Mouse (Mus musculus) forebrain, embryonic 12.5 days (tissue): ENCODE measurements around the gene Homer2. TPM values are rescaled to one million over a fixed set of nuclear protein-coding genes. Genes with fewer than 3 reads are reported as not detected.

Source experiments
- ATAC-seq: fragments of 200-750 bp; cut with Nextera tagmentation; 2 replicates; pipeline ENCODE4 v1.8.0; 2017; ENCODE audit warnings: moderate TSS enrichment; ENCODE audit not compliant: low FRiP score
- H3K27ac ChIP-seq: fragments of 300-500 bp; sonication (generic); 2 replicates; pipeline ENCODE4 v1.5.1; 2016; ENCODE audit warnings: mild to moderate bottlenecking
- H3K27me3 ChIP-seq: fragments of 300-500 bp; sonication (generic); 2 replicates; pipeline ENCODE4 v1.6.1; 2016; ENCODE audit warnings: mild to moderate bottlenecking
- H3K36me3 ChIP-seq: fragments of 300-500 bp; sonication (generic); replicated peaks from 2 replicates; pipeline ENCODE4 v1.6.1; 2016; ENCODE audit warnings: mild to moderate bottlenecking
- H3K4me1 ChIP-seq: fragments of 300-500 bp; sonication (generic); 2 replicates; pipeline ENCODE4 v1.6.1; 2016
- H3K4me2 ChIP-seq: fragments of 300-500 bp; sonication (generic); 2 replicates; pipeline ENCODE4 v1.6.1; 2016; ENCODE audit warnings: mild to moderate bottlenecking, moderate library complexity
- H3K4me3 ChIP-seq: fragments of 300-500 bp; sonication (generic); replicated peaks from 2 replicates; pipeline ENCODE4 v1.5.1; 2016; ENCODE audit warnings: mild to moderate bottlenecking
- H3K9ac ChIP-seq: fragments of 300-500 bp; sonication (generic); 2 replicates; pipeline ENCODE4 v1.6.1; 2016; ENCODE audit warnings: mild to moderate bottlenecking
- H3K9me3 ChIP-seq: fragments of 300-500 bp; sonication (generic); 2 replicates; pipeline ENCODE4 v1.6.1; 2016
- WGBS: fragments of 180-500 bp; shearing (Covaris S2); methylation state at CpG from one replicate; pipeline ENCODE4 v1.1.7; 2016; 5-methylcytosine and 5-hydroxymethylcytosine counted together
- polyA plus RNA-seq: library from polyadenylated mRNA; unstranded; fragments of >200 nt; fragmentation: Nextera tagmentation; extraction: Ambion mirVana; gene quantifications from 2 replicates; pipeline ENCODE4 v1.2.1, GENCODE M21; 2016

Gene Homer2
- polyA plus RNA-seq, 1 experiment from 2014 or later: 33.3 TPM

GRCm38 (mm10) chr7:81632586-81632985 is 74.7 kb downstream of the Homer2 start:
- H3K4me2 ChIP-seq: no peak overlapping the region
- no peak for ATAC-seq
- H3K4me3 ChIP-seq: no peak overlapping the region
- H3K9me3 ChIP-seq: no peaks in the 10 kb centered on the region
- no peak overlapping the region for H3K9ac ChIP-seq
- no peak overlapping the region for H3K27ac ChIP-seq
- no peaks in the 10 kb centered on the region for H3K4me1 ChIP-seq
- no peaks in the 10 kb centered on the region for H3K27me3 ChIP-seq
- no peaks in the 10 kb centered on the region for H3K36me3 ChIP-seq
- WGBS: 78% methylated on average over 6 of the region's 6 CpGs

- Histone ChIP-seq H3K9me3 (0 out of 2 replicates have a peak, but pooled peaks cover 4% of the 10 kb centered on the region), H3K27ac (no peak overlapping the region), H3K4me1 (no peaks in the 10 kb centered on the region), H3K36me3 (no peaks in the 10 kb centered on the region), H3K27me3 (no peaks in the 10 kb centered on the region), H3K9ac (no peak overlapping the region), H3K4me2 (no peak overlapping the region), H3K4me3 (no peak overlapping the region)
- 86% methylated on average over 8 of the region's 8 CpGs for WGBS
- no peak for ATAC-seq
Observed at GRCm38 (mm10) chr7:81631261-81631660, 76.1 kb downstream of the Homer2 start.

- no peaks in the 10 kb centered on the region for H3K4me1 ChIP-seq
- H3K4me3 ChIP-seq: no peak overlapping the region
- WGBS: 88% methylated on average over 2 of the region's 2 CpGs
- H3K4me2 ChIP-seq: no peak overlapping the region
- H3K27me3 ChIP-seq: no peaks in the 10 kb centered on the region
- H3K27ac ChIP-seq: no peak overlapping the region
- ATAC-seq: no peak
- no peaks in the 10 kb centered on the region for H3K36me3 ChIP-seq
- no peak overlapping the region for H3K9ac ChIP-seq
- H3K9me3 ChIP-seq: 0 out of 2 replicates have a peak, but pooled peaks cover 5% of the 10 kb centered on the region
Observed at GRCm38 (mm10) chr7:81626460-81626859, 80.9 kb downstream of the Homer2 start.

GRCm38 (mm10) chr7:81623767-81624166 is 83.6 kb downstream of the Homer2 start:
- Histone ChIP-seq H3K36me3 (no peaks in the 10 kb centered on the region), H3K27me3 (no peaks in the 10 kb centered on the region), H3K4me3 (no peak overlapping the region), H3K4me1 (no peaks in the 10 kb centered on the region), H3K9me3 (0 out of 2 replicates have a peak, but pooled peaks cover 5% of the 10 kb centered on the region), H3K27ac (no peak overlapping the region), H3K4me2 (no peak overlapping the region), H3K9ac (no peak overlapping the region)
- ATAC-seq: no peak
- 90% methylated on average over 6 of the region's 6 CpGs for WGBS

- no peak overlapping the region for H3K9ac ChIP-seq
- H3K27ac ChIP-seq: no peak overlapping the region
- 82% methylated on average over 4 of the region's 4 CpGs for WGBS
- H3K27me3 ChIP-seq: no peaks in the 10 kb centered on the region
- no peaks in the 10 kb centered on the region for H3K36me3 ChIP-seq
- H3K9me3 ChIP-seq: 0 out of 2 replicates have a peak, but pooled peaks cover 5% of the 10 kb centered on the region
- H3K4me2 ChIP-seq: no peak overlapping the region
- no peak for ATAC-seq
- H3K4me1 ChIP-seq: no peaks in the 10 kb centered on the region
- H3K4me3 ChIP-seq: no peak overlapping the region
Observed at GRCm38 (mm10) chr7:81622793-81623192, 84.5 kb downstream of the Homer2 start.

- 82% methylated on average over 9 of the region's 9 CpGs for WGBS
- ATAC-seq: no peak
- Histone ChIP-seq H3K4me2 (no peak overlapping the region), H3K36me3 (peaks cover 3% of the 10 kb centered on the region; the same call in 1 of the 2 replicates), H3K4me3 (no peak overlapping the region), H3K27ac (no peak overlapping the region), H3K9me3 (no peaks in the 10 kb centered on the region), H3K9ac (no peak overlapping the region), H3K4me1 (no peaks in the 10 kb centered on the region), H3K27me3 (no peaks in the 10 kb centered on the region)
Observed at GRCm38 (mm10) chr7:81615031-81615430, 92.3 kb downstream of the Homer2 start.

- no peak overlapping the region for H3K9ac ChIP-seq
- ATAC-seq: no peak
- H3K27ac ChIP-seq: no peak overlapping the region
- peaks cover 3% of the 10 kb centered on the region; the same call in 1 of the 2 replicates for H3K36me3 ChIP-seq
- no peaks in the 10 kb centered on the region for H3K9me3 ChIP-seq
- H3K4me2 ChIP-seq: no peak overlapping the region
- WGBS: 92% methylated on average over 13 of the region's 13 CpGs
- no peaks in the 10 kb centered on the region for H3K27me3 ChIP-seq
- H3K4me1 ChIP-seq: no peaks in the 10 kb centered on the region
- no peak overlapping the region for H3K4me3 ChIP-seq
Observed at GRCm38 (mm10) chr7:81612856-81613635, 94.3 kb downstream of the Homer2 start.

GRCm38 (mm10) chr7:81610125-81610524 is 97.2 kb downstream of the Homer2 start:
- no peaks in the 10 kb centered on the region for H3K27me3 ChIP-seq
- H3K27ac ChIP-seq: no peak overlapping the region
- peaks cover 3% of the 10 kb centered on the region; the same call in 1 of the 2 replicates for H3K36me3 ChIP-seq
- no peak overlapping the region for H3K4me2 ChIP-seq
- H3K4me1 ChIP-seq: no peaks in the 10 kb centered on the region
- 61% methylated on average over 18 of the region's 18 CpGs for WGBS
- H3K4me3 ChIP-seq: no peak overlapping the region
- H3K9ac ChIP-seq: no peak overlapping the region
- no peaks in the 10 kb centered on the region for H3K9me3 ChIP-seq
- no peak for ATAC-seq

GRCm38 (mm10) chr7:81606452-81606851 is 100.9 kb downstream of the Homer2 start:
- no peaks in the 10 kb centered on the region for H3K27me3 ChIP-seq
- WGBS: 59% methylated on average over 5 of the region's 5 CpGs
- no peak for ATAC-seq
- no peak overlapping the region for H3K9ac ChIP-seq
- no peaks in the 10 kb centered on the region for H3K9me3 ChIP-seq
- no peak overlapping the region for H3K4me3 ChIP-seq
- no peaks in the 10 kb centered on the region for H3K4me1 ChIP-seq
- H3K36me3 ChIP-seq: no peaks in the 10 kb centered on the region; the same call in 1 of the 2 replicates
- H3K4me2 ChIP-seq: no peak overlapping the region
- no peak overlapping the region for H3K27ac ChIP-seq

- Histone ChIP-seq H3K4me2 (no peak overlapping the region), H3K27me3 (no peaks in the 10 kb centered on the region), H3K36me3 (no peaks in the 10 kb centered on the region; the same call in 1 of the 2 replicates), H3K27ac (no peak overlapping the region), H3K4me1 (no peaks in the 10 kb centered on the region), H3K9me3 (no peaks in the 10 kb centered on the region), H3K9ac (no peak overlapping the region), H3K4me3 (no peak overlapping the region)
- 70% methylated on average over 4 of the region's 4 CpGs for WGBS
- ATAC-seq: no peak
Observed at GRCm38 (mm10) chr7:81605489-81605888, 101.8 kb downstream of the Homer2 start.

GRCm38 (mm10) chr7:81604991-81605390 is 102.3 kb downstream of the Homer2 start:
- WGBS: 81% methylated on average over 5 of the region's 5 CpGs
- no peak overlapping the region for H3K9ac ChIP-seq
- no peak overlapping the region for H3K4me3 ChIP-seq
- H3K4me1 ChIP-seq: no peaks in the 10 kb centered on the region
- H3K36me3 ChIP-seq: no peaks in the 10 kb centered on the region
- no peak overlapping the region for H3K4me2 ChIP-seq
- no peak for ATAC-seq
- H3K27me3 ChIP-seq: no peaks in the 10 kb centered on the region
- H3K27ac ChIP-seq: no peak overlapping the region
- no peaks in the 10 kb centered on the region for H3K9me3 ChIP-seq

- no peak for ATAC-seq
- Histone ChIP-seq H3K4me1 (no peaks in the 10 kb centered on the region), H3K27me3 (no peaks in the 10 kb centered on the region), H3K4me2 (no peak overlapping the region), H3K4me3 (no peak overlapping the region), H3K36me3 (peaks cover 38% of the 10 kb centered on the region), H3K9ac (no peak overlapping the region), H3K9me3 (no peaks in the 10 kb centered on the region), H3K27ac (no peak overlapping the region)
- WGBS: 81% methylated on average over 8 of the region's 8 CpGs
Observed at GRCm38 (mm10) chr7:81599379-81600280, 107.7 kb downstream of the Homer2 start.
